Comparison of ENCODE assay signal across 20 mouse cellular contexts in the genomic region with DNA sequence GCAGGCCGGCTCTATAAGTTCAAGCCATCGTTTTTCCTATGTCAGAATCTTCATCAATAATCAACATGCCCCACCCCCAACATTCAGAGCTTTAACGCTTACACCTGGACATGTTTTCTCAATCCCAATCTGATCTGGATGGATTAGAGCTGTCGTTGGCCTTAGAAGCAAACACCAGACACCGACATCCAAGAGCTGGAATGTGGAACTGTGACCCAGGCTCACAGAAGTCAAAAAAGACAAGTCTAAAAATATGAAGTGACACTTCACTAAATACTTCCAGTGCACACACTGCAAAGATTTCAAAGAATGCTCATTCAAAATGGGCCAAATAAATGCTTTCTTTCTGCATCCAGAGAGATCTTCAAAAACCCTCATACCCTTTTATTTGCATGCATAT.
A peak's percentile ranks its signal among the peaks of the same experiment; 100 is the strongest.
DNase-seq lines count a peak whose midpoint lies in the region; ATAC-seq and TF ChIP-seq lines count a peak whose summit lies in the region.
"Had no signal": no experiment of that assay in that cellular context is flagged by ENCODE, and none has a peak within 500 bp of the region (broad histone marks: within the 10 kb centered on the region; RNA-seq: fewer than 3 reads in every experiment).

No protein-coding gene starts in this region.

- intact Hi-C loops in heart, postnatal 25 days (cut with DNase I), result no loop called here

- 32% methylated on average over 5 of the region's 5 CpGs for WGBS in heart, embryonic 10.5 days
- WGBS in kidney, adult 2 months, result 30% methylated on average over 5 of the region's 5 CpGs
- WGBS in lung, embryonic 15.5 days, result 22% methylated on average over 5 of the region's 5 CpGs
- 91% methylated on average over 5 of the region's 5 CpGs for WGBS in thymus, adult 2 months

- H3K36me3 ChIP-seq in heart, embryonic 10.5 days, result peaks cover 25% of the 10 kb centered on the region
- peaks cover 2% of the 10 kb centered on the region for H3K36me3 ChIP-seq in kidney, adult 2 months (ENCODE audit: control insufficient read depth, insufficient read depth, low read length)
- H3K36me3 ChIP-seq in lung, embryonic 15.5 days, result peaks cover 22% of the 10 kb centered on the region
- peaks cover 24% of the 10 kb centered on the region for H3K36me3 ChIP-seq in myocyte (ENCODE audit: control insufficient read depth, insufficient read depth)
- H3K36me3 ChIP-seq in thymus, adult 2 months (ENCODE audit: control insufficient read depth, insufficient read depth, low read length), result no peaks in the 10 kb centered on the region

- peaks cover 40% of the 10 kb centered on the region for H3K79me2 ChIP-seq in myocyte (ENCODE audit: control insufficient read depth, insufficient read depth)

- no peak overlapping the region for H3K9ac ChIP-seq in lung, embryonic 15.5 days
- H3K9ac ChIP-seq: limb, embryonic 13.5 days had no signal

- H3K4me2 ChIP-seq in lung, embryonic 15.5 days, result peak overlapping the region; percentile 59; the same call in 1 of the 2 replicates
- peak overlapping the region; percentile 14 for H3K4me2 ChIP-seq in myocyte (ENCODE audit: low read depth)
- H3K4me2 ChIP-seq: midbrain, embryonic 11.5 days had no signal

- ATAC-seq in lung, embryonic 15.5 days (ENCODE audit: borderline replicate concordance, extremely low read depth, low FRiP score, low TSS enrichment), result no peak
- ATAC-seq: forebrain, embryonic 14.5 days; hindbrain, embryonic 16.5 days; intestine, embryonic 16.5 days had no signal

- no peaks in the 10 kb centered on the region for H3K9me3 ChIP-seq in heart, embryonic 10.5 days
- H3K9me3 ChIP-seq in lung, embryonic 15.5 days, result no peaks in the 10 kb centered on the region
- H3K9me3 ChIP-seq: embryonic facial prominence, embryonic 10.5 days; limb, embryonic 13.5 days had no signal

- peak overlapping the region; percentile 29; the same call in 1 of the 2 replicates for H3K27ac ChIP-seq in heart, embryonic 10.5 days
- 0 out of 2 replicates have a peak overlapping the region, but pooled peaks have one; percentile 27 for H3K27ac ChIP-seq in kidney, adult 2 months (ENCODE audit: insufficient read depth, low read depth, low read length)
- H3K27ac ChIP-seq in lung, embryonic 15.5 days, result peak overlapping the region; percentile 93; the same call in 1 of the 2 replicates
- no peak overlapping the region for H3K27ac ChIP-seq in thymus, adult 2 months (ENCODE audit: control insufficient read depth, insufficient read depth, low read length)
- H3K27ac ChIP-seq: embryonic facial prominence, embryonic 10.5 days; limb, embryonic 13.5 days; macrophage had no signal

- no peak for TF ChIP-seq POLR2A in kidney, adult 2 months (IDR thresholded peaks at IDR 0.05; ENCODE audit: low read depth, low read length)
- no peak for TF ChIP-seq POLR2A in myocyte (IDR thresholded peaks at IDR 0.05; ENCODE audit: insufficient read length, low read depth)
- no peak for TF ChIP-seq POLR2A in thymus, adult 2 months (IDR thresholded peaks at IDR 0.05; ENCODE audit: control insufficient read depth, extremely low read depth, insufficient read depth, low read length, poor library complexity)

- no peak for TF ChIP-seq CTCF in kidney, adult 2 months (conservative IDR thresholded peaks at IDR 0.05; ENCODE audit: insufficient read depth, insufficient read length, low read depth, low read length)
- TF ChIP-seq CTCF in thymus, adult 2 months (IDR thresholded peaks at IDR 0.05; ENCODE audit: borderline replicate concordance, control insufficient read depth, extremely low read depth, insufficient read depth, low read length, poor library complexity), result no peak

- no peaks in the 10 kb centered on the region for H3K27me3 ChIP-seq in heart, embryonic 10.5 days (ENCODE audit: insufficient read depth, poor library complexity, severe bottlenecking)
- H3K27me3 ChIP-seq in kidney, adult 2 months (replicated peaks; ENCODE audit: control insufficient read depth, insufficient read depth, low read length), result no peaks in the 10 kb centered on the region
- no peaks in the 10 kb centered on the region for H3K27me3 ChIP-seq in lung, embryonic 15.5 days
- H3K27me3 ChIP-seq in myocyte (ENCODE audit: control insufficient read depth, insufficient read depth, insufficient read length), result no peaks in the 10 kb centered on the region
- no peaks in the 10 kb centered on the region for H3K27me3 ChIP-seq in thymus, adult 2 months (ENCODE audit: control insufficient read depth, insufficient read depth, low read length)
- H3K27me3 ChIP-seq: CH12.LX; limb, embryonic 13.5 days had no signal

- H3K4me1 ChIP-seq in heart, embryonic 10.5 days, result peaks cover 44% of the 10 kb centered on the region
- peaks cover 28% of the 10 kb centered on the region; the same call in 1 of the 2 replicates for H3K4me1 ChIP-seq in kidney, adult 2 months (ENCODE audit: control insufficient read depth, insufficient read depth, low read length)
- peaks cover 83% of the 10 kb centered on the region for H3K4me1 ChIP-seq in lung, embryonic 15.5 days
- no peaks in the 10 kb centered on the region; the same call in 1 of the 2 replicates for H3K4me1 ChIP-seq in thymus, adult 2 months (replicated peaks; ENCODE audit: control insufficient read depth, insufficient read depth, low read length)

- H3ac ChIP-seq in myocyte (ENCODE audit: control insufficient read depth, insufficient read length), result no peak overlapping the region

- no peak overlapping the region for H3K4me3 ChIP-seq in heart, embryonic 10.5 days
- no peak overlapping the region for H3K4me3 ChIP-seq in kidney, adult 2 months (ENCODE audit: insufficient read depth, low read depth, low read length)
- no peak overlapping the region for H3K4me3 ChIP-seq in lung, embryonic 15.5 days
- H3K4me3 ChIP-seq in myocyte, result no peak overlapping the region
- no peak overlapping the region for H3K4me3 ChIP-seq in thymus, adult 2 months (ENCODE audit: control insufficient read depth, insufficient read depth, low read length)
- H3K4me3 ChIP-seq: embryonic facial prominence, embryonic 10.5 days; limb, embryonic 13.5 days had no signal

- DNase-seq in heart, embryonic 10.5 days (ENCODE audit: low spot score), result no peak
- no peak for DNase-seq in heart, postnatal 25 days (ENCODE audit: low spot score)
- no peak for DNase-seq in kidney, adult 2 months
- DNase-seq in kidney, postnatal 36 days, result no peak
- no peak for DNase-seq in lung, postnatal 4 days
- DNase-seq in thymus, adult 2 months, result no peak
- DNase-seq: cerebellum, adult 2 months; gastrocnemius, postnatal 25 days; layer of hippocampus, postnatal 36 days; thymus, postnatal 14 days had no signal

TF ChIP-seq in myocyte, 11 proteins besides CTCF, POLR2A, EP300 and RAD21:
- TF ChIP-seq E2F4 (IDR thresholded peaks at IDR 0.05; ENCODE audit: insufficient read depth) (no peak), POLR2AphosphoS2 (IDR thresholded peaks at IDR 0.05; ENCODE audit: insufficient read length, low read depth) (no peak), TCF3 (IDR thresholded peaks at IDR 0.05; ENCODE audit: insufficient read length, low read depth) (no peak), MAX (IDR thresholded peaks at IDR 0.05; ENCODE audit: low read depth) (no peak), REST (IDR thresholded peaks at IDR 0.05; ENCODE audit: insufficient read depth, insufficient read length) (no peak), MYOD1 (IDR thresholded peaks at IDR 0.05; ENCODE audit: control insufficient read depth in 1 of 3, insufficient read length in 2 of 3, low read depth in 2 of 3) (no peak), SRF (IDR thresholded peaks at IDR 0.05; ENCODE audit: control insufficient read depth, insufficient read length, low read depth) (no peak), TCF12 (IDR thresholded peaks at IDR 0.05; ENCODE audit: insufficient read depth, poor library complexity, severe bottlenecking) (no peak), MYOG (IDR thresholded peaks at IDR 0.05; ENCODE audit: control insufficient read depth in 1 of 3, insufficient read depth in 1 of 3, insufficient read length in 2 of 3, low read depth in 2 of 3) (no peak), USF1 (IDR thresholded peaks at IDR 0.05; ENCODE audit: low read depth) (no peak), CEBPB (IDR thresholded peaks at IDR 0.05; ENCODE audit: insufficient read depth, poor library complexity, severe bottlenecking) (no peak)
